Mouse (Mus musculus) embryonic facial prominence, embryonic 12.5 days (tissue): ENCODE data around the gene Senp8. TPM values are rescaled to one million over a fixed set of nuclear protein-coding genes. Genes with fewer than 3 reads are reported as not detected.

Source experiments
- polyA plus RNA-seq: library from polyadenylated mRNA; unstranded; fragments of >200 nt; fragmentation: Nextera tagmentation; extraction: Ambion mirVana; gene quantifications from 2 replicates; pipeline ENCODE4 v1.2.1, GENCODE M21; 2016

The Senp8 gene
- polyA plus RNA-seq, 1 experiment from 2014 or later = 11.0 TPM

Other genes with a start within 250 kb of the Senp8 start
- gene Hexa, start 211.2 kb downstream of the Senp8 start, polyA plus RNA-seq = 60.3 and 64.1 TPM in 2 replicates
- gene Tmem202, start 210.9 kb downstream of the Senp8 start, polyA plus RNA-seq = 0.20 TPM in 1 of 2 replicates, not detected in the other
- 1.0 and 1.8 TPM in 2 replicates for gene Celf6, start 172.8 kb downstream of the Senp8 start, polyA plus RNA-seq
- gene Parp6, start 133.4 kb downstream of the Senp8 start, polyA plus RNA-seq = 46.0 and 46.3 TPM in 2 replicates
- gene Pkm, start 94.3 kb downstream of the Senp8 start, polyA plus RNA-seq = 1,462 TPM in 2 replicates
- 0.65 and 0.69 TPM in 2 replicates for gene Gramd2, start 70.6 kb downstream of the Senp8 start, polyA plus RNA-seq
- gene Myo9a, start 186 bp upstream of the Senp8 start, polyA plus RNA-seq = 18.8 and 20.5 TPM in 2 replicates
- gene Nr2e3, start 209.9 kb upstream of the Senp8 start, polyA plus RNA-seq = 0.97 and 1.4 TPM in 2 replicates